ENCODE assay signal across 10 mouse cellular contexts in the genomic region with DNA sequence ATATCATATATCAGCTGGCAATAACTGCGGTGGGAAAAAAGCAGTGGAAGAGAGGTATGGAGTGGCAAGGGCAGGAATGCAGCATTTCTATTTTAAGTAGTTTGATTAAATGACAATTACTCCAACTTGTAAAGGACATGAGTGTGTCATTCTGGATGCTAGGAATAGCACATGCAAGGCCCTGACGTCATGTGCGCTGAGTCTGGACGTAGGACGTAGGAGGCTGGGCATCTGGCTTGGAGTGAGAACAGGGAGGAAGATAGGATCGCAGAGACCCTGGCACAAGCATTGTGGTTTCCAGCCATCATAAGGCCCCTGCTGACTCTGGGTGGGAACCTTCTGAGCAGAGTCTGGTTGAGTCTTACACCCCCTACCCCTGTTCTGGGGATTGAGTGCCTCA.
DNase-seq lines count a peak whose midpoint lies in the region; ATAC-seq and TF ChIP-seq lines count a peak whose summit lies in the region.
"Had no signal": no experiment of that assay in that cellular context is flagged by ENCODE, and none has a peak within 500 bp of the region (broad histone marks: within the 10 kb centered on the region; RNA-seq: fewer than 3 reads in every experiment).

No protein-coding gene starts in this region.

- H3K9ac ChIP-seq in forebrain, embryonic 14.5 days (ENCODE audit: low read length), result no peak overlapping the region
- H3K9ac ChIP-seq in forebrain, embryonic 12.5 days, result no peak overlapping the region
- H3K9ac ChIP-seq: embryonic facial prominence, embryonic 13.5 days had no signal

- H3K4me3 ChIP-seq in forebrain, embryonic 14.5 days (ENCODE audit: low read depth, low read length), result no peak overlapping the region
- no peak overlapping the region for H3K4me3 ChIP-seq in forebrain, embryonic 12.5 days (replicated peaks)
- no peak overlapping the region for H3K4me3 ChIP-seq in left cerebral cortex, adult 2 months
- H3K4me3 ChIP-seq: embryonic facial prominence, embryonic 13.5 days had no signal

- peaks cover 42% of the 10 kb centered on the region for H3K4me1 ChIP-seq in forebrain, embryonic 14.5 days (ENCODE audit: control insufficient read depth, insufficient read depth, low read length)
- H3K4me1 ChIP-seq in forebrain, embryonic 12.5 days, result peaks cover 70% of the 10 kb centered on the region

- intact Hi-C loops in left cerebral cortex, adult 2 months (cut with DNase I), result no loop called here
- intact Hi-C loops in left cerebral cortex, postnatal 4 days (cut with DNase I), result no loop called here

- ATAC-seq in forebrain, embryonic 14.5 days, result no peak
- no peak for ATAC-seq in forebrain, embryonic 12.5 days (ENCODE audit: low FRiP score)

- peak overlapping the region; percentile 64; the same call in 1 of the 2 replicates for H3K27ac ChIP-seq in forebrain, embryonic 14.5 days (ENCODE audit: low read depth, low read length)
- H3K27ac ChIP-seq in forebrain, embryonic 12.5 days, result no peak overlapping the region
- H3K27ac ChIP-seq in left cerebral cortex, adult 2 months, result peak overlapping the region; percentile 66
- H3K27ac ChIP-seq: embryonic facial prominence, embryonic 13.5 days had no signal

- no peak for DNase-seq in forebrain, embryonic 14.5 days (ENCODE audit: low spot score)
- DNase-seq in left cerebral cortex, adult 2 months (ENCODE audit: extremely low spot score in 1 of 2, low spot score in 2 of 2), result peak in 1 of 2 experiments; percentile 60
- no peak for DNase-seq in left cerebral cortex, postnatal 4 days
- peak; percentile 73 for DNase-seq in heart, postnatal 4 days
- DNase-seq in right cerebral cortex, adult 2 months (ENCODE audit: low spot score in 2 of 2), result peak; percentile 61 to 71
- DNase-seq in spleen, adult 18-20 months, result no peak
- no peak for DNase-seq in yolk sac, embryonic 10.5 days (ENCODE audit: low spot score)
- DNase-seq: gastrocnemius, postnatal 14 days had no signal

- no peaks in the 10 kb centered on the region for H3K36me3 ChIP-seq in forebrain, embryonic 14.5 days (ENCODE audit: control insufficient read depth, insufficient read depth, low read length)
- no peaks in the 10 kb centered on the region for H3K36me3 ChIP-seq in forebrain, embryonic 12.5 days (replicated peaks)
- H3K36me3 ChIP-seq: embryonic facial prominence, embryonic 13.5 days had no signal

- no peak for TF ChIP-seq CTCF in left cerebral cortex, adult 2 months (IDR thresholded peaks at IDR 0.05)

- H3K4me2 ChIP-seq in forebrain, embryonic 14.5 days (ENCODE audit: low read length), result no peak overlapping the region
- H3K4me2 ChIP-seq in forebrain, embryonic 12.5 days, result no peak overlapping the region
- H3K4me2 ChIP-seq: embryonic facial prominence, embryonic 13.5 days had no signal

- H3K27me3 ChIP-seq in forebrain, embryonic 14.5 days (replicated peaks; ENCODE audit: control insufficient read depth, insufficient read depth, low read length), result no peaks in the 10 kb centered on the region
- no peaks in the 10 kb centered on the region for H3K27me3 ChIP-seq in forebrain, embryonic 12.5 days
- H3K27me3 ChIP-seq: embryonic facial prominence, embryonic 13.5 days had no signal

- 56% methylated on average over 6 of the region's 6 CpGs for WGBS in forebrain, embryonic 14.5 days
- 70% methylated on average over 6 of the region's 6 CpGs for WGBS in forebrain, embryonic 12.5 days

- no peaks in the 10 kb centered on the region for H3K9me3 ChIP-seq in forebrain, embryonic 14.5 days (replicated peaks; ENCODE audit: control insufficient read depth, low read length)
- H3K9me3 ChIP-seq in forebrain, embryonic 12.5 days, result no peaks in the 10 kb centered on the region
- H3K9me3 ChIP-seq: embryonic facial prominence, embryonic 13.5 days had no signal

Comparison
In these comparisons a context has a peak if more than half of its experiments do, and no peak if none do; other contexts are left out.
1. DNase-seq: peak in heart, postnatal 4 days (single experiment) and right cerebral cortex, adult 2 months (2 of 2); none in forebrain, embryonic 14.5 days (single experiment), left cerebral cortex, postnatal 4 days (single experiment), spleen, adult 18-20 months (0 of 2) and yolk sac, embryonic 10.5 days (single experiment).